Mouse (Mus musculus) induced T-regulatory cell, adult 2 months (primary cell): Measurements from ENCODE around the gene Rae1.

ENCODE experiments used
- DNase-seq: peaks from one replicate; pipeline ENCODE4 v3.0.0-alpha.2; 2012; ENCODE audit warnings: low read depth

Rae1 gene

DNA sequence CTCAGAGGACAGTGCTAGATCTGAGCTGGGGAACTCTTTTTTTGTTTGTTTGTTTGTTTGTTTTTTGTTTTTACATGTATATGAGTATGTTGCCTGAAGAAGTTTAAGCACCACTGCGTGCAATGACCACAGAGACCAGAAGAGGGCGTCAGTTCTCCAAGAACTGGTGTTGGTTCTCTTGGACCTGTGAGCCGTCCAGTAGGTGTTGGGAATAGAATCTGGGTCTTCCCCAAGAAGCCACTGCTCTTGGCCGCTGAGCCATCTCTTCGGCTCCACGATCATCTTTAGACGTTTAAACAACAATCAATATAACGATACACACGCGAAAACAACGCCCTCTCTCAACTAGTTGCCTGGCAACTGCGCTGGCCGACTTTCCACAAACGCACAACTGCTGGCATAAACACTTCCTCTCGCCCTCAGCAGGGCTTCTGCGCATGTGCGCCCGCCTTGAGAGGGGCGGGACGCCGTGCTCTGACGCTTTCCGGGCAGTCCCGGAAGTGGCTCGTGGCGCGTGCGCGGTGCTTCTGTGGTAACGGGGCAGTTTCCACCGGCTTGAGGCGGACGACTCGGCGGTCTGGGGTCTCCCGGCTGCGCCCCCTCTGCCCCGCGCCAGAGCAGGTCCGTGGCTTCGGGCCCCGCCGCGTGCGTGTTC lies at the start of gene Rae1:
Rae1 (plus strand) TSS at position 488 of the 655 bp plus-strand sequence.
- DNase-seq = peak; percentile 100

GRCm38 (mm10) chr2:172950119-172950676 lies 49.7 kb upstream of the Rae1 start:
- no peak for DNase-seq

DNA sequence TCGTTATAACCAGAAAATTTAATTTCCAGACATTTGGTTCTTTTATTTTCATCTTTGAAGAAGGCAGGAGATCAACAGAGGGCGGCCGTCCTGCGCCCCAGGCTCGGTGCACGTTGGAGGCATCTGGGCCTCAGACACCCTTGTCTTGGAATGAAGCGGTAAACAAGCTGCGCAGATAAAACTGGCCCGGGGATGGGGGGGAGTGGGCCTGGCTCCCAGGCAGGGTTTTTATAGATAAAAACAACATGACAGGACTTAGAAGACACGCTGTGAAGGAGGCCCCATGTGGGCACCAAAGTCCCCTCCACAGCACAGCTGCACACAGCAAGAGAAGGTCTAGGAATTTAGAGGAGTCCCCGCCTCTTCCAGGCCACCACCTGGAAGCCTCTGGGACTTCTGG lies 49.2 kb upstream of the Rae1 start:
- no peak for DNase-seq

DNA sequence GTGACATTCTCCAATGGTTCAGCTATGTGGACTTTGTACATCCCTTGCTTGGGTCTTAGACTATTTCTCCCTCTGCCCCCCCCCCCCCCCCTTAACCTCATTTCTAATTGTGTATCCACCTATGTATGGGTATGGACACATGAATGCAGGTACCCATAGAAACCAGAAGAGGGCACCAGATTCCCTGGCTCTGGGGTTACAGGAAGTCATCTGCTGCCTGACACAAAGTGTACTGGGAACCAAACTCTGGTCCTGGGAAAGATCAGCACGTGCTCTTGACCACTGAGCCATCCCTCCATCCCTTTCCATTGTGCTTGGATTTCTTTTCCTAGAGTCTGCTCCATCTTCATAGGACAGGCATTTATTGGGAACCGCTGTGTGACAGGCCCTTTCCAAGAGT lies 47.9 kb upstream of the Rae1 start:
- peak; percentile 38 for DNase-seq

DNA sequence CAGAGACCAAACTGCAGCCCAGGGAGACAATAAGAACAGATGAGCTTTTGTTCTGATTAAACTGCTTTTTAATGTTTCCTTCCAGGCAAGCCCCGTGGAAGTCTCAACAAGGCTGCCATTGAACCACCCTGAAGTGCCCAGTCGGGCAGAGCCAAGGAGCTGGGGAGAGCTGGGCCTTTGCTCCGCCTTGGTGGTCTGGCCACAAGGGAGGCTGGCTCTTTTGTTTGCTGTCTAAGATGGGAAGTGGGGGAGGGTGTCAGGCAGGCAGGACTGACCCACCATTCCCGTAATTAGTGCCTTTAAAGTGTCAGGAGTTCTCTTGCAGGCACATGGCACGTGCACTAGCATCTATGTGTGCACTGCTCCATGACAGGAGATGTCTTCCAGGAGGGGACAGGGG lies 41.3 kb upstream of the Rae1 start:
- no peak for DNase-seq

- no peak for DNase-seq
Measured at GRCm38 (mm10) chr2:172959006-172959768, 40.7 kb upstream of the Rae1 start.

DNA sequence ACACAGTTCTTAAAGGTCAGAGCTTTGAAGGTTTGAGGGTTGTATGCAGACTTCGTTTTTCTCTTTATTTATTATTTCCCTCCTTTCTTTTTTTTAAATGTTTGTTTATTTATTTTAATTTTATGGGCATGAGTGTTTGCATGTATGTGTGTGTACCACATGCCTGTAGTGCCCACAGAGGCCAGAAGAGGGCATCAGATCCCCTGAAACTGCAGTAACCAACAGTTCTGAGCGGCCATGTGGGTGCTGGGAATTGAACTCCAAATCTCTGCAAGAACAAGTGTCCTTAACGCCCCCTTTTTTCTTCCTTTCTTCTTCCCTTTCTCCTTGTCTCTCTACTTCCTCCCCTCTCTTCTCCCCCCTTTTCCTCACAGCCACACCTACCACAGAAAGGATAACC lies 39.6 kb upstream of the Rae1 start:
- peak; percentile 31 for DNase-seq

- no peak for DNase-seq
Measured at GRCm38 (mm10) chr2:172961211-172961610, 38.7 kb upstream of the Rae1 start.

GRCm38 (mm10) chr2:172965249-172965648 lies 34.7 kb upstream of the Rae1 start:
- no peak for DNase-seq

DNA sequence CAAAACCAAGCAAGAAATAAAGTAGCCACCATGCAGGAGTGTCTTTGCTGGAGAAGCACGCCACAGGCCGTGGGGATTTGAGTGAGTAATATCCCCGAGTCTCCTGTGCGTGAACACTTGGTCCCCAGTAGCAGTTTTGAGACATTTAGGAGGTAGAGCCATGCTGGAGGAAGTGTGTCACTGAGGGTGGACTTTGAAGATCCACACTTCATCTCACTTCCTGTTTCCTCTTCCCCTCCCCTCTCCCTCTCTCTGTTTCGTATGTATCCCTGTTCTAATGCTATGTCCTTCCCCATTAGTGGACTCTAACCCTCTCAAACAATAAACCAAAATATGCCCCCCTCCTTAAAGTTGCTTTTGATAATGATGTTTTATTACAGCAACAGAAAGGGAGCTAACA lies 33.4 kb upstream of the Rae1 start:
- DNase-seq = peak; percentile 38

DNA sequence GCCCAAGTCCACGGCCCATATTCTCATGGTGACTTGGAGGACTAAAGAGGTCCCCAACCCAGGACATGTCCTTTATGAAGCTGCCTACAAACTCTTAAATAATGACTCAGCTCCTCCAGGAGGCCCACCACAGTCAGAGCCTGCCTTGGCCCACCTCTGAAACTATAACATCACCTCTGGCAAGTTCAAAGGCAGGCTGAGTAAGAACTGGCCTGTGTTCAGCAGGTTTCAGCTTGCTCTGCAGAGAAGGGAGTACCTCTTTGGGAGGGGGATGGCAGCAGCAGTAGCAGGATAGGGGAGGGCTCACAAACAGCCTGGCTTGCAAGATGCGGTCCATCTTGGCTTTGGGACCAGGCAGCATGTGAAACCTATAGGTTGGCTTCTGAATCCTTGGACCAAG lies 28.1 kb upstream of the Rae1 start:
- no peak for DNase-seq

- DNase-seq = no peak
Measured at GRCm38 (mm10) chr2:172973806-172974565, 25.9 kb upstream of the Rae1 start.

GRCm38 (mm10) chr2:172974701-172975100 lies 25.2 kb upstream of the Rae1 start:
- DNase-seq = no peak

DNA sequence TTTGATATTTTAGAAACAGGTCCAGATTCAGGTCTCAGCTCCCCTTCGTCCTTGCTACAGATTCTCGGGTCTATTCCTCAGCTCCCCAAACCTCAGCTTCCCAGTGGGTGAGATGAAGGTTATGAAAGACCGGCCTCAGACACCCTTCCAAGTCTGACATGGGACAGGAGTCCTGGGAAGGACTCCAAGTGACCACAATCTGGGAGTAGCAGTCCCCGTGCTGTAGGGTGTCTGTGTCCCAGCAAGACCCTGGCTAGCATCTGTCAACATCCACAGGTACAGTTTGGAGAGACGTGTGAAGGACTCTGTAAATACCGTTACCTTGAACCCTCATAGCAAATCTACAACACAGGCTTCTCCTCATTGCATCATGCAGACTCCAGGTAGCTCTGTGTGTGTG lies 24.8 kb upstream of the Rae1 start:
- no peak for DNase-seq

DNA sequence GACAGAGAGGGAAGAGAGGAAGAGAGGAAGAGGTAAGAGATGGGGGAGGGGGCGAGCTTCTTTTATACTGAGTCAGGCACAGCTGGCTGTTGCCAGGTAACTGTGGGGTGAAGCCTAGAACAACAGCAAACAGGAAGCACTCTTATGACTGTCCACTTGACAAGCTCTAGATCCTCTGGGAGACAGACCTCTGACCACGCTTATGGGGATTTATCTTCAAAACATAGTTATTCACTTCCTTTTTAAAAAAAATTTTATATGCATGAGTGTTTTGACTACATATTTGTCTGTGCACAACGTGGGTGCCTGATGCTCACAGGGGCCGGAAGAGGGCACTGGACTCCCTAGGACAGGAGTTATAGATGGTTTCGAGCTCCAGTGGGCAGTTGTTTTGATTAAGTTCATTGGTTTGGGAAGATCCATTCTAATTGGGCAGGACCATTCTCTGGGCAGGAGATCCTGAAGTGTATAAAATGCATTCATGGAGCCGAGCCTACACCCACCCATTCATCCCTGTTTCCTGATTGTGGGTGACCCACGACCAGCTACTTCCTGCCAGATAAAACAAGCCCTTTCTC lies 23.2 kb upstream of the Rae1 start:
- peak; percentile 85 for DNase-seq

DNA sequence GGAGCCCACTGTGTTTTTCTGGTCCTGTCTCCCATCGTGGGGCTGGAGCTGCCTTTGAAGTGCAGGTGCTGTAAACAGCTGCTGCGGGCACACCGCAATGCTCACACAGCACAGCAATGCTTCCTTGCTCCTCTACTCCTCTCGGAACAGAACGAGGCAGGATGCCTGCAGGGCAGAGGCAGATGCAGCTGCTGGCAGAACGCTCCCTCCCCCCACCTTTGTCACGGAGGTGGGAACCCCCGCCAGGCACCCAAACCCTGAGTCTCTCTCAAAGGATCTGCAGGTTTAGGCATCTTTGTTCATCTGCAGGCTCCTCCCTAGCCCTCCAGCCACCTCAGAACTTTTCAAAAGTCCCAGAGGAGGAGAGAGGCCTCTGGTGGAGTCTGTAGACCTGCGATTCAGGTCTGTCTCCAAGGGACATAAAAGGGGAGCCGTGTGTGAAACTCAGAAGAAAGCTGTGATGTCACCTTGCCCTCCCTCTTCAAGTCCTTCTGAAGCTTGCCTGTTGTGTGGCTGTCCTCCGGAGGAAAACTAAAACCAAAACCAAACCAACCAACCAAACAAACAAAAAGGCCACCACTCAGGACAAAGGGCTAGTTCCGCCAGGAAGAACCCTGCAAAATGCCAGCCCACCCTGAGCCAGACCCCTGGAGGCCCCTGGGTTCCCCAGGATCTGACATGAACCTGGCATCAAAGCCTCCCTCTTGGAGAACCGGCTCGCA lies 22.3 kb upstream of the Rae1 start, which contains the start of gene Spo11:
Spo11 (plus strand) TSS at position 292 of the 722 bp plus-strand sequence.
- DNase-seq = peak; percentile 90

GRCm38 (mm10) chr2:172978131-172978633 lies 21.7 kb upstream of the Rae1 start:
- DNase-seq = no peak

DNA sequence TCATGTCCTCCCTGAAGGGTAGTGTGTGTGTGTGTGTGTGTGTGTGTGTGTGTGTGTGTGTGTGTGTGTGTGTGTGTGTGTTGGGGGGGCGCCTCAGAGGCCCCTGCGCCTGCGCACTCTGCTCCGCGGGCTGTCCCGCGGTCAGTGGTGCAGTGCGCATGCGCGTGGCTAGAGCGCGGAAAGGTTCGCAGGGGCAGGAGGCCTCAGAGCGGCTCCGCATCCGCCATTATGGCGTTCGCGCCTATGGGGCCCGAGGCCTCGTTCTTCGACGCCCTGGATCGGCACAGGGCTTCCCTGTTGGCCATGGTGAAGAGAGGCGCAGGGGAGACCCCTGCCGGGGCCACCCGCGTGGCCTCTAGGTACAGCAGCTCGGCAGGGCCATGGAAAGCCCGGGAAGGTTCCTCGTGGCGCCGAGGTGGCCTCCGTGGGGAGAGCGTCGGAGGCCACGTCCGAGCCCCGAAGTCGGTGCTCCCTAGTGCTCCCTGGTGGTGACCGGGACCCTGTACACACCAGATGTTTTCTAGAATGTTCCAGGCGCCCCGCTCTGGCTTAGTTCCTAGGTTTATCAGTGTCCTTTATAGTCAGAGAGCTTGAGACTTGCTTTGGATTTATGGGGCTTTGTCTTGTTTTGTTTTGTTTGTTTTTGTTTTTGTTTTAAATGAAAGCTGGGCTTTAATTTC lies 20.1 kb upstream of the Rae1 start:
- no peak for DNase-seq

GRCm38 (mm10) chr2:172982776-172983561 lies 16.9 kb upstream of the Rae1 start:
- no peak for DNase-seq

DNA sequence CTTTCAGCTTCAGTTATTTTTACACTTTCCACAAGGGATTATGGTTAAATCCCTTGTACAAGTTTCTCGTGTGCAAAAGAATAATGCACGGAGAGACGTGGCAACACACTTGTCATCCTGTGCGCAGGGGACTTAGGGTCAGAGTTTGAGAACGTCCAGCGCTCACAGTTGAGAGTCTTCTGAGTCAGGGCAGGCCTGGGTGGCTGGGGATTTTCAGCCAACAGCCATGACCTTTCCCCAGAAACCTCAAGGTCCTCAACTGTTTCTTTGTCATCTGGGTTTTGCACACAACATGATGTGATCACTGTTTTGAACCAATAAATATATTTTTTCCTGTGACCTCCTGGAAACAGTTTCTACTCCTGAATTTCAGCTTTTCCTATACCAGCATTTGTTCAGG lies 9.8 kb upstream of the Rae1 start:
- no peak for DNase-seq
